Mouse (Mus musculus) lung, embryonic 16.5 days (tissue): ENCODE measurements around the gene 2610507B11Rik. TPM values are rescaled to one million over a fixed set of nuclear protein-coding genes. Genes with fewer than 3 reads are reported as not detected.

ENCODE experiments used
- ATAC-seq: fragments of 200-750 bp; cut with Nextera tagmentation; 2 replicates; pipeline ENCODE4 v1.8.0; 2017; ENCODE audit warnings: low read depth, mild to moderate bottlenecking, moderate library complexity
- H3K27ac ChIP-seq: fragments of 300-500 bp; sonication (generic); 2 replicates; pipeline ENCODE4 v1.5.1; 2014; ENCODE audit warnings: mild to moderate bottlenecking, control low read depth, low read length
- H3K27me3 ChIP-seq: fragments of 300-500 bp; sonication (generic); 2 replicates; pipeline ENCODE4 v1.6.1; 2014; ENCODE audit warnings: low read depth, low read length, mixed read lengths; ENCODE audit not compliant: control insufficient read depth, insufficient read depth
- H3K36me3 ChIP-seq: fragments of 300-500 bp; sonication (generic); 2 replicates; pipeline ENCODE4 v1.6.1; 2014; ENCODE audit warnings: low read length; ENCODE audit not compliant: control insufficient read depth, insufficient read depth
- H3K4me1 ChIP-seq: fragments of 300-500 bp; sonication (generic); replicated peaks from 2 replicates; pipeline ENCODE4 v1.6.1; 2014; ENCODE audit warnings: low read length, mixed read lengths; ENCODE audit not compliant: control insufficient read depth, insufficient read depth
- H3K4me2 ChIP-seq: fragments of 300-500 bp; sonication (generic); 2 replicates; pipeline ENCODE4 v1.6.1; 2014; ENCODE audit warnings: low read depth, low read length, control low read depth
- H3K4me3 ChIP-seq: fragments of 300-500 bp; sonication (generic); 2 replicates; pipeline ENCODE4 v1.5.1; 2014; ENCODE audit warnings: mild to moderate bottlenecking, low read length, control low read depth
- H3K9ac ChIP-seq: fragments of 300-500 bp; sonication (generic); 2 replicates; pipeline ENCODE4 v1.6.1; 2014; ENCODE audit warnings: low read length, control low read depth
- H3K9me3 ChIP-seq: fragments of 300-500 bp; sonication (generic); 2 replicates; pipeline ENCODE4 v1.6.1; 2016; ENCODE audit warnings: low read length; ENCODE audit not compliant: control insufficient read depth
- WGBS: fragments of 180-500 bp; shearing (Covaris S2); extraction: QIAGEN DNeasy Blood & Tissue Kit; methylation state at CpG from one replicate; pipeline ENCODE4 v1.1.7; 2014; 5-methylcytosine and 5-hydroxymethylcytosine counted together
- polyA plus RNA-seq: library from polyadenylated mRNA; unstranded; fragments of >200 nt; fragmentation: Nextera tagmentation; extraction: Ambion mirVana; gene quantifications from 2 replicates; pipeline ENCODE4 v1.2.1, GENCODE M21; 2015

2610507B11Rik gene
- polyA plus RNA-seq, 1 experiment from 2014 or later = 63.5 TPM

DNA sequence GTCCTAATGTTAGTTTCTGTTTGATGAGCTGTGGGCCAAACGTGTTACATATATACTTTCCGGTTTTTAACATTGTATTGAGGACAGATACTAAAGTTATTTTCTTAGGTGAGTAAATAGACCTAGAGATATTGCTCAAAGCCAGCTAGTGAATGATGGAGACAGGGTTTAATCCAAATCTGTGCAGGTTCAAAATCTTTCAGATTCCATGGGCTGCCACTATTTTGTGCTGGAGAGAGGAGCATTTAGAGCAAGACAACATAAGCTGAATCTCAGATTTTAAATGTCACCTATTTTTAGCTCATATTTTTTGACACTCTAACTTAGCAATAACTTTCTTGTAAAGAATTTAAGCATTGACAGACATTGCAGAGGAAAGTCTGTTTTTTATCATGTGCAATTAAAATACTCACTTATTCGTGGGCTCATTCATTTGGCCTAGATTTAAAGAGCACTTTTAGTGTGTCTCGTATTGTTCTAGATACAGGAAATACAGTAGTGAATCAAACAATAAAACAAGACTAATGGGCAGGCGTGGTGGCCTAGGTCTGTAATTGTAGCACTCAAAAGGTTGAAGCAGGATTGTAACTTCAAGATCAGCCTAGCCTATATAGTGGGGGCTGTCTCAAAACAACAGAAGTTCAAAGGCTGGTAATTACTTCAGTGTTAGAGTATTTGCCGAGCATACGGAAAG, 15.1 kb upstream of the 2610507B11Rik start:
- 29% methylated on average over 7 of the region's 7 CpGs for WGBS
- Histone ChIP-seq H3K4me3 (peak overlapping the region; percentile 83), H3K27me3 (no peaks in the 10 kb centered on the region), H3K9ac (peak overlapping the region; percentile 92; the same call in 1 of the 2 replicates), H3K4me2 (peak overlapping the region; percentile 82), H3K4me1 (peaks cover 22% of the 10 kb centered on the region), H3K36me3 (peaks cover 9% of the 10 kb centered on the region), H3K9me3 (no peaks in the 10 kb centered on the region), H3K27ac (peak overlapping the region; percentile 92)
- no peak for ATAC-seq

DNA sequence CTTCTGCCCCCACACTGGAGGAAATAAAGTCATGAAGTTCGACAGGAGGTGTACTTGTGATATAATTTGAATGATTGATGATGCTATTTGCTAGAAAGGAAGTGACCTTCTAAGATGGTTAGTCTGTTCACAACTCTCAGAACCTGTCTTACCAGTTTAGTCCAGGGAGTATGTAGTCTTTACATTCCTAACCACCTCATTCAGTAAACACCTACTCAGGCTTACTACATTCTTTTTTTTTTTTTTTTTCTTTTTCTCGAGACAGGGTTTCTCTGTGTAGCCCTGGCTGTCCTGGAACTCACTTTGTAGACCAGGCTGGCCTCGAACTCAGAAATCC, 14.6 kb upstream of the 2610507B11Rik start:
- no peaks in the 10 kb centered on the region for H3K27me3 ChIP-seq
- H3K27ac ChIP-seq = peak overlapping the region; percentile 54
- H3K4me2 ChIP-seq = peak overlapping the region; percentile 82
- peak overlapping the region; percentile 83 for H3K4me3 ChIP-seq
- ATAC-seq = no peak
- peaks cover 9% of the 10 kb centered on the region for H3K36me3 ChIP-seq
- H3K4me1 ChIP-seq = peaks cover 22% of the 10 kb centered on the region
- no peak overlapping the region for H3K9ac ChIP-seq
- no peaks in the 10 kb centered on the region for H3K9me3 ChIP-seq
- 39% methylated on average over 3 of the region's 3 CpGs for WGBS

DNA sequence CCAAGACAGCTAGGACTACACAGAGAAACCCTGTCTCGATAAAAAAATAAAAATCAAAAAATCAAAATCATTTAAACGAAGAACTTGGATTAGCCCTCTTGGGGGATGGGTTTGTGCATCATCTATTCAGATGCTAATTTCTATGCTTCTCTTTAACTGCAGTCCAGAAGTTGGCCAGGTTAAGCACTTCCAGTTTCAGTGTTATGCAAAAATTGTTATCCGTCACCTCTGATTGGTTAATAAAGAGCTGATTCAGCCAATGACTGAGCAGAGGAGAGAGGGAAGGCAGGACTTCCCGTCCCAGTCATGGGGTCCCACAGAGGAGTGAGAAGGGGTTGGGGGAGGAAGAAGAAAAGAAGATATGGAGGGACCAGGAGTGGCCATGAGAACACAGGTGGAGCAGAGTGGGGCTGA, 13.8 kb upstream of the 2610507B11Rik start:
- peak overlapping the region; percentile 82; the same call in 1 of the 2 replicates for H3K4me2 ChIP-seq

DNA sequence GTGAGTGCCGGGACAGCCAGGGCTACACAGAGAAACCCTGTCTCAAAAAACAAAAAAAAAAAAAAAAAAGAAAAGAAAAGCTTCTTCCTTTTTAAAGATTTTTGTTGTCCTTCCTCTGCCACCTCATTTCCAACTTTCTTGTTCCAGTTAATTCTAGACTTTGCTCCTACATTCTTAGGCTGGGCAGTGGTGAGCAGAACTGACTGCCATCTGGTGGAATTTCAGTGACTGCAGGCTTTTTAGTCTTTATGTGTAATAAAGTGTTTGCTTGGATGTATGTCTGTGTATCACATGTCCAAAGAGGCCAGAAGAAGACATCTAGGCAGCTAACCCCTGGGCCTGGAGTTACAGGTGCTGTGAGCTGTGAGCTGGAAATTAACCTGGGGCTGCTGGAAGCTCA, 4.9 kb upstream of the 2610507B11Rik start:
- no peak for ATAC-seq
- H3K4me3 ChIP-seq = no peak overlapping the region
- no peaks in the 10 kb centered on the region for H3K4me1 ChIP-seq
- H3K27me3 ChIP-seq = no peaks in the 10 kb centered on the region; the same call in 1 of the 2 replicates
- 94% methylated on average over 1 of the region's 1 CpGs for WGBS
- no peaks in the 10 kb centered on the region for H3K9me3 ChIP-seq
- no peak overlapping the region for H3K27ac ChIP-seq
- no peak overlapping the region for H3K9ac ChIP-seq
- H3K36me3 ChIP-seq = peaks cover 13% of the 10 kb centered on the region
- H3K4me2 ChIP-seq = no peak overlapping the region

More for the DNA sequence above, 13.8 kb upstream of the 2610507B11Rik start:
- Histone ChIP-seq H3K27ac (no peak overlapping the region), H3K4me3 (0 out of 2 replicates have a peak overlapping the region, but pooled peaks have one; percentile 12), H3K27me3 (no peaks in the 10 kb centered on the region), H3K9ac (no peak overlapping the region), H3K36me3 (peaks cover 12% of the 10 kb centered on the region), H3K4me1 (peaks cover 22% of the 10 kb centered on the region), H3K9me3 (no peaks in the 10 kb centered on the region)
- whole genome bisulfite sequencing = 68% methylated on average over 4 of the region's 4 CpGs
- ATAC-seq = no peak

GRCm38 (mm10) chr11:78260489-78261258, 878 bp upstream of the 2610507B11Rik start:
- Histone ChIP-seq H3K27ac (no peak overlapping the region), H3K27me3 (no peaks in the 10 kb centered on the region; the same call in 1 of the 2 replicates), H3K36me3 (peaks cover 15% of the 10 kb centered on the region), H3K4me2 (peak overlapping the region; percentile 44), H3K4me3 (peak overlapping the region; percentile 87), H3K9me3 (no peaks in the 10 kb centered on the region), H3K4me1 (peaks cover 10% of the 10 kb centered on the region), H3K9ac (no peak overlapping the region)
- no peak for ATAC-seq
- WGBS = 85% methylated on average over 2 of the region's 2 CpGs

GRCm38 (mm10) chr11:78262550-78262949, 998 bp downstream of the 2610507B11Rik start:
- Histone ChIP-seq H3K9ac (peak overlapping the region; percentile 84), H3K4me1 (peaks cover 10% of the 10 kb centered on the region), H3K36me3 (peaks cover 27% of the 10 kb centered on the region), H3K27ac (peak overlapping the region; percentile 36; the same call in 1 of the 2 replicates), H3K4me2 (peak overlapping the region; percentile 69), H3K27me3 (no peaks in the 10 kb centered on the region), H3K4me3 (peak overlapping the region; percentile 87), H3K9me3 (no peaks in the 10 kb centered on the region)
- 2% methylated on average over 8 of the region's 8 CpGs for WGBS
- no peak for ATAC-seq

- no peak overlapping the region for H3K27ac ChIP-seq
- H3K4me3 ChIP-seq = no peak overlapping the region
- H3K36me3 ChIP-seq = peaks cover 45% of the 10 kb centered on the region
- 91% methylated on average over 6 of the region's 6 CpGs for WGBS
- no peak overlapping the region for H3K9ac ChIP-seq
- H3K4me1 ChIP-seq = peaks cover 10% of the 10 kb centered on the region
- no peak for ATAC-seq
- no peak overlapping the region for H3K4me2 ChIP-seq
- no peaks in the 10 kb centered on the region for H3K9me3 ChIP-seq
- no peaks in the 10 kb centered on the region for H3K27me3 ChIP-seq
Measured at GRCm38 (mm10) chr11:78265571-78265970, 4.0 kb downstream of the 2610507B11Rik start.

DNA sequence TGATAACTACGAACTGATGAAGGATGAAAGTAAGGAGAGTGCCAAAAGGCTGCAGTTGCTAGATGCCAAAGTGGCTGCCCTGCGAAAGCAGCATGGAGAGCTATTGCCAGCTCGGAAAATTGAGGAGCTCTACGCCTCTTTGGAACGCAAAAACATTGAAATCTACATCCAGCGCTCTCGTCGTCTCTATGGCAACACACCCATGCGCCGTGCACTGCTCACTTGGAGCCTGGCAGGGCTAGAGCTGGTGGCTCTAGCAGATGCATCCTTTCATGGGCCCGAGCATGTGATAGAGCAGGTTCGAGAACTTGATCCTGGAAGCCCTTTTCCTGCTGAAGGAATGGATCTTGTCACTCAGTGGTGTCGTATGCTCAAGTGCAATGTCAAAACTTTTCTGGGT, 10.4 kb downstream of the 2610507B11Rik start:
- ATAC-seq = no peak
- Histone ChIP-seq H3K27ac (no peak overlapping the region), H3K4me3 (no peak overlapping the region), H3K9ac (no peak overlapping the region), H3K4me1 (no peaks in the 10 kb centered on the region), H3K9me3 (no peaks in the 10 kb centered on the region), H3K36me3 (peaks cover 67% of the 10 kb centered on the region), H3K4me2 (no peak overlapping the region), H3K27me3 (no peaks in the 10 kb centered on the region)
- WGBS = 79% methylated on average over 13 of the region's 13 CpGs

DNA sequence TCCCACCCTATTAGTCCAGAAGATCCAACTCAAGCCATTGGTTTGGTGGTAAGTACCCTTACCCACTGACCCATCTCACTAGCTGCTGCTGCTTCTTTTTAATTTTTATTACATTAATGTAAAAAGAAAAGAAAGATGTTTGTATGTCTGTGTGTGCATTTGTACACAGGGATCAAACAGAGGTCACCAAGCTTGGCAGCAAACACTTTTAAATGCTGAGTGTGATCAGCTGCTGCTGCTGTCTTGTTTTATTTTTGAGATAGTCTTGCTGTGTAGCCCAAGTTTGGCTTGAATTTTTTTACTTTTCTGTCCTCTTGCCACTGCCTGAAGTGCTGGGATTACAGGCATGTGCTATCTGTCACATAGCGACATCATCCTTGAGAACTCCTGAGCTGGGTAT, 14.0 kb downstream of the 2610507B11Rik start:
- Histone ChIP-seq H3K4me1 (no peaks in the 10 kb centered on the region), H3K4me3 (no peak overlapping the region), H3K27ac (no peak overlapping the region), H3K36me3 (peaks cover 63% of the 10 kb centered on the region), H3K27me3 (no peaks in the 10 kb centered on the region), H3K9ac (no peak overlapping the region), H3K9me3 (no peaks in the 10 kb centered on the region), H3K4me2 (no peak overlapping the region)
- ATAC-seq = no peak
- 100% methylated on average over 1 of the region's 1 CpGs for WGBS
